Comparison of ENCODE assay signal across 8 mouse cellular contexts in genomic region chr5:138848102-138848501, GRCm38 (mm10). TPM values are rescaled to one million over a fixed set of nuclear protein-coding genes. Genes with fewer than 3 reads are reported as not detected.
DNase-seq lines count a peak whose midpoint lies in the region; ATAC-seq and TF ChIP-seq lines count a peak whose summit lies in the region.

No protein-coding gene starts in this region.

- peak overlapping the region; percentile 33 for H3K4me2 ChIP-seq in hindbrain, embryonic 14.5 days (replicated peaks)

- DNase-seq in Patski (ENCODE audit: low read depth, low spot score) = peak; percentile 70
- DNase-seq in cerebellum, postnatal 14 days = peak; percentile 93 to 94
- DNase-seq in frontal cortex, postnatal 25 days (ENCODE audit: low spot score in 2 of 2) = peak; percentile 92 to 96
- peak; percentile 95 for DNase-seq in hindbrain, embryonic 14.5 days (ENCODE audit: low spot score)
- DNase-seq in layer of hippocampus, postnatal 36 days = peak; percentile 88 to 93
- peak; percentile 95 for DNase-seq in lung, postnatal 36 days
- DNase-seq in right cerebral cortex, adult 18-20 months = peak; percentile 90
- peak; percentile 72 for DNase-seq in urinary bladder, adult 2 months (ENCODE audit: low spot score)

- no peaks in the 10 kb centered on the region for H3K9me3 ChIP-seq in hindbrain, embryonic 14.5 days (ENCODE audit: control insufficient read depth, low read length)

- CTCF ChIA-PET in Patski (lab: Charles Lee) = interaction anchor here (0.6 to 4.0 kb wide), 4 partner anchors 8 to 240 kb away, joined by 3 to 21 read pairs (median 4); no protein-coding TSS in a partner anchor

- POLR2A ChIA-PET in Patski (lab: Charles Lee) = no interaction called here

- H3K4me3 ChIP-seq in hindbrain, embryonic 14.5 days (replicated peaks; ENCODE audit: low read length) = no peak overlapping the region

- no peaks in the 10 kb centered on the region for H3K4me1 ChIP-seq in hindbrain, embryonic 14.5 days (replicated peaks; ENCODE audit: control insufficient read depth, insufficient read depth, low read length)

- ATAC-seq in Patski = no peak
- ATAC-seq in hindbrain, embryonic 14.5 days (ENCODE audit: low FRiP score) = peak; percentile 75; the same call in 1 of the 2 replicates

- H3K9ac ChIP-seq in hindbrain, embryonic 14.5 days = peak overlapping the region; percentile 25; the same call in 1 of the 2 replicates

- no peaks in the 10 kb centered on the region for H3K36me3 ChIP-seq in hindbrain, embryonic 14.5 days (replicated peaks; ENCODE audit: control insufficient read depth, insufficient read depth)

- 4% methylated on average over 7 of the region's 7 CpGs for WGBS in hindbrain, embryonic 14.5 days

- no peaks in the 10 kb centered on the region for H3K27me3 ChIP-seq in Patski
- H3K27me3 ChIP-seq in hindbrain, embryonic 14.5 days (ENCODE audit: control insufficient read depth, insufficient read depth, low read length) = no peaks in the 10 kb centered on the region

- no peak overlapping the region for H3K27ac ChIP-seq in hindbrain, embryonic 14.5 days

- in situ Hi-C loops in Patski (cut with MboI; ENCODE audit: low pct_unique_long_range_greater_than_20kb) = loop anchor here (5.0 to 10.0 kb wide), 2 partner anchors 329 to 497 kb away; no protein-coding TSS in a partner anchor

- peak; percentile 97 for TF ChIP-seq CTCF in Patski (IDR thresholded peaks at IDR 0.05)

RNA-seq across cellular contexts. Expression of gene Gm5294, which starts 28.2 kb away (rescaled TPM):
- polyA plus RNA-seq in Patski (2021) = not detected
- polyA plus RNA-seq in hindbrain, embryonic 14.5 days (2014; fragmentation: Nextera tagmentation; extraction: Ambion mirVana) = 1.3 TPM in 1 of 2 replicates, not detected in the other
- not detected for total RNA-seq in layer of hippocampus, postnatal 36 days (2021)
- polyA plus RNA-seq in urinary bladder, adult 2 months (2012; rRNA removed) = not detected in 2 replicates
